Mouse (Mus musculus): ENCODE results near the gene Gstp2.
"Not testable (repeated sequence)": the region's sequence is repeated elsewhere in the genome, so short reads cannot be mapped to it uniquely, and the experiment has no call there.

The Gstp2 gene

GRCm38 (mm10) chr19:4046866-4047254 is 1.0 kb upstream of the Gstp2 start:
- no peak for DNase-seq

GRCm38 (mm10) chr19:4044109-4044508 is 1.7 kb downstream of the Gstp2 start:
- not testable (repeated sequence) for DNase-seq

- DNase-seq = peak; percentile 71
Observed at GRCm38 (mm10) chr19:4042124-4042523, 3.7 kb downstream of the Gstp2 start.

- DNase-seq = not testable (repeated sequence)
Observed at GRCm38 (mm10) chr19:4041500-4041899, 4.3 kb downstream of the Gstp2 start.

- not testable (repeated sequence) for DNase-seq
Observed at GRCm38 (mm10) chr19:4040941-4041340, 4.9 kb downstream of the Gstp2 start.

- DNase-seq = peak; percentile 95
Observed at GRCm38 (mm10) chr19:4037788-4038232, 8.0 kb downstream of the Gstp2 start, which contains the start of gene Gstp1. Gene Gstp1, minus strand, starts transcription at chr19:4037985.

- DNase-seq = not testable (repeated sequence)
Observed at GRCm38 (mm10) chr19:4037154-4037787, 8.6 kb downstream of the Gstp2 start.

GRCm38 (mm10) chr19:4036327-4037045 is 9.3 kb downstream of the Gstp2 start:
- DNase-seq = no peak

GRCm38 (mm10) chr19:4033742-4034141 is 12.1 kb downstream of the Gstp2 start:
- no peak for DNase-seq

GRCm38 (mm10) chr19:4033298-4033697 is 12.5 kb downstream of the Gstp2 start:
- no peak for DNase-seq

GRCm38 (mm10) chr19:4032668-4033067 is 13.2 kb downstream of the Gstp2 start:
- no peak for DNase-seq

GRCm38 (mm10) chr19:4027576-4027975 is 18.2 kb downstream of the Gstp2 start:
- DNase-seq = no peak

- DNase-seq = no peak
Observed at GRCm38 (mm10) chr19:4023185-4023584, 22.6 kb downstream of the Gstp2 start.

GRCm38 (mm10) chr19:4018743-4019583 is 26.9 kb downstream of the Gstp2 start:
- DNase-seq = peak; percentile 95

GRCm38 (mm10) chr19:4017921-4018587 is 27.8 kb downstream of the Gstp2 start:
- DNase-seq = no peak

GRCm38 (mm10) chr19:4015635-4016034 is 30.2 kb downstream of the Gstp2 start:
- no peak for DNase-seq

GRCm38 (mm10) chr19:4014802-4015201 is 31.0 kb downstream of the Gstp2 start:
- DNase-seq = no peak

GRCm38 (mm10) chr19:4013066-4013465 is 32.8 kb downstream of the Gstp2 start:
- DNase-seq = no peak

GRCm38 (mm10) chr19:4012432-4013022 is 33.3 kb downstream of the Gstp2 start, which contains the start of gene Ndufv1:
Gene Ndufv1, minus strand, starts transcription at chr19:4012806.
- peak; percentile 99 for DNase-seq

- no peak for DNase-seq
Observed at GRCm38 (mm10) chr19:4011086-4011485, 34.7 kb downstream of the Gstp2 start.

- no peak for DNase-seq
Observed at GRCm38 (mm10) chr19:4005971-4006370, 39.9 kb downstream of the Gstp2 start.

GRCm38 (mm10) chr19:4005091-4005490 is 40.7 kb downstream of the Gstp2 start:
- no peak for DNase-seq
